ENCODE assay signal across 11 mouse cellular contexts in the genomic region with DNA sequence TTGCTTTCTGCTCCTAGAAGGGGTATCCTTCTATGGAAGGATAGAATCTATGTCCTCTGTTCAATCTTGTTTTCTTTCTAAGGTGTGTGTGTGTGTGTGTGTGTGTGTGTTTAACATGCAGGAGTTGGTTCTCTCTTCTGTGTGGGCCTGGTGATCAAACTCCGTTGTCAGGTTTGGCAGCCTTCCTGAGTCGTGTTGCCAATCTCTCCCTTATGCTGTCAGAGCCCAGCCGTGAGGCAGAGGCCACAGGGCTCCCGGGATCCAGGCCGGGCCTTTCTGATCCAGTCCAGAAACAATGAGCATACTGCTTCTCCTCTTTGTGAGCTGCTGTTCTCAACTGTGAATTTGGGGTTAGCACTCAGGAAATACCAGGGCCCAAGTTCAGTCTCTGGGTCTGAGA. TPM values are rescaled to one million over a fixed set of nuclear protein-coding genes. Genes with fewer than 3 reads are reported as not detected.
DNase-seq lines count a peak whose midpoint lies in the region; ATAC-seq lines count a peak whose summit lies in the region.
"Had no signal": no experiment of that assay in that cellular context is flagged by ENCODE, and none has a peak within 500 bp of the region (broad histone marks: within the 10 kb centered on the region; RNA-seq: fewer than 3 reads in every experiment).

No protein-coding gene starts in this region.

- peak; percentile 44 for DNase-seq in heart, postnatal 4 days
- no peak for DNase-seq in heart, postnatal 36 days
- peak; percentile 71 to 76 for DNase-seq in cerebellum, adult 18-20 months
- peak; percentile 73 for DNase-seq in midbrain, embryonic 14.5 days
- no peak for DNase-seq in thymus, postnatal 0 days (ENCODE audit: low spot score)
- DNase-seq in spleen, postnatal 36 days (ENCODE audit: low spot score in 2 of 2): no peak
- no peak for DNase-seq in ovary, postnatal 14 days (ENCODE audit: low spot score)
- DNase-seq: gastrocnemius, adult 2 months; kidney, postnatal 4 days had no signal

- peaks cover 100% of the 10 kb centered on the region for H3K4me1 ChIP-seq in forebrain, embryonic 15.5 days
- peaks cover 75% of the 10 kb centered on the region for H3K4me1 ChIP-seq in midbrain, embryonic 14.5 days (ENCODE audit: control insufficient read depth, insufficient read depth, low read length)

- WGBS in forebrain, embryonic 15.5 days: 3% methylated on average over 5 of the region's 5 CpGs
- 16% methylated on average over 5 of the region's 5 CpGs for WGBS in midbrain, embryonic 14.5 days

- H3K27ac ChIP-seq in forebrain, embryonic 15.5 days (replicated peaks): peak overlapping the region; percentile 98
- H3K27ac ChIP-seq in midbrain, embryonic 14.5 days (replicated peaks; ENCODE audit: low read depth, low read length): peak overlapping the region; percentile 93
- H3K27ac ChIP-seq: gastrocnemius, adult 2 months had no signal

- peak overlapping the region; percentile 25; the same call in 1 of the 2 replicates for H3K4me2 ChIP-seq in forebrain, embryonic 15.5 days (replicated peaks)
- no peak overlapping the region for H3K4me2 ChIP-seq in midbrain, embryonic 14.5 days (ENCODE audit: low read length)
- H3K4me2 ChIP-seq: embryonic facial prominence, embryonic 12.5 days had no signal

- no peaks in the 10 kb centered on the region for H3K27me3 ChIP-seq in forebrain, embryonic 15.5 days
- no peaks in the 10 kb centered on the region for H3K27me3 ChIP-seq in midbrain, embryonic 14.5 days (ENCODE audit: control insufficient read depth, insufficient read depth, low read length)

- no peaks in the 10 kb centered on the region for H3K9me3 ChIP-seq in forebrain, embryonic 15.5 days
- no peaks in the 10 kb centered on the region for H3K9me3 ChIP-seq in midbrain, embryonic 14.5 days (ENCODE audit: control insufficient read depth, low read length)
- H3K9me3 ChIP-seq: embryonic facial prominence, embryonic 12.5 days had no signal

- intact Hi-C loops in heart, postnatal 36 days (cut with DNase I): no loop called here

- H3K36me3 ChIP-seq in forebrain, embryonic 15.5 days: peaks cover 8% of the 10 kb centered on the region; the same call in 1 of the 2 replicates
- peaks cover 13% of the 10 kb centered on the region; the same call in 1 of the 2 replicates for H3K36me3 ChIP-seq in midbrain, embryonic 14.5 days (ENCODE audit: control insufficient read depth, insufficient read depth, low read length)
- H3K36me3 ChIP-seq: embryonic facial prominence, embryonic 12.5 days had no signal

- H3K4me3 ChIP-seq in forebrain, embryonic 15.5 days: no peak overlapping the region
- no peak overlapping the region for H3K4me3 ChIP-seq in midbrain, embryonic 14.5 days (replicated peaks; ENCODE audit: low read depth, low read length)
- H3K4me3 ChIP-seq: embryonic facial prominence, embryonic 12.5 days; gastrocnemius, adult 2 months had no signal

- H3K9ac ChIP-seq in forebrain, embryonic 15.5 days (replicated peaks): peak overlapping the region; percentile 61
- H3K9ac ChIP-seq in midbrain, embryonic 14.5 days (replicated peaks; ENCODE audit: low read length): no peak overlapping the region
- H3K9ac ChIP-seq: embryonic facial prominence, embryonic 12.5 days had no signal

- no peak for ATAC-seq in forebrain, embryonic 15.5 days (replicated peaks)
- no peak for ATAC-seq in midbrain, embryonic 14.5 days (ENCODE audit: low FRiP score, low TSS enrichment)

RNA-seq across cellular contexts. Expression of a gene that starts 55.1 kb away (rescaled TPM):
- 10 to 100 TPM; 55.9 to 61.3 TPM for total RNA-seq in heart, postnatal 4 days (2021)
- 10 to 100 TPM; 58.9 to 60.7 TPM for total RNA-seq in heart, postnatal 36 days (2021)
- polyA plus RNA-seq in forebrain, embryonic 15.5 days (2015; fragmentation: Nextera tagmentation; extraction: Ambion mirVana): 32.9 and 35.8 TPM in 2 replicates
- polyA plus RNA-seq in midbrain, embryonic 14.5 days (2014; fragmentation: Nextera tagmentation; extraction: Ambion mirVana): 20.2 and 24.7 TPM in 2 replicates
- polyA plus RNA-seq in thymus, postnatal 0 days (2015; fragmentation: Nextera tagmentation; extraction: Ambion mirVana): 38.5 and 40.4 TPM in 2 replicates

Comparison
In these comparisons a context has a peak if more than half of its experiments do, and no peak if none do; other contexts are left out.
1. DNase-seq: peak in heart, postnatal 4 days (single experiment), cerebellum, adult 18-20 months (2 of 2) and midbrain, embryonic 14.5 days (single experiment); none in heart, postnatal 36 days (0 of 2), thymus, postnatal 0 days (single experiment), spleen, postnatal 36 days (0 of 2) and ovary, postnatal 14 days (single experiment).